Mouse (Mus musculus): ENCODE measurements around the gene Ccdc163.
"Not testable (repeated sequence)": the region's sequence is repeated elsewhere in the genome, so short reads cannot be mapped to it uniquely, and the experiment has no call there.

The Ccdc163 gene

DNA sequence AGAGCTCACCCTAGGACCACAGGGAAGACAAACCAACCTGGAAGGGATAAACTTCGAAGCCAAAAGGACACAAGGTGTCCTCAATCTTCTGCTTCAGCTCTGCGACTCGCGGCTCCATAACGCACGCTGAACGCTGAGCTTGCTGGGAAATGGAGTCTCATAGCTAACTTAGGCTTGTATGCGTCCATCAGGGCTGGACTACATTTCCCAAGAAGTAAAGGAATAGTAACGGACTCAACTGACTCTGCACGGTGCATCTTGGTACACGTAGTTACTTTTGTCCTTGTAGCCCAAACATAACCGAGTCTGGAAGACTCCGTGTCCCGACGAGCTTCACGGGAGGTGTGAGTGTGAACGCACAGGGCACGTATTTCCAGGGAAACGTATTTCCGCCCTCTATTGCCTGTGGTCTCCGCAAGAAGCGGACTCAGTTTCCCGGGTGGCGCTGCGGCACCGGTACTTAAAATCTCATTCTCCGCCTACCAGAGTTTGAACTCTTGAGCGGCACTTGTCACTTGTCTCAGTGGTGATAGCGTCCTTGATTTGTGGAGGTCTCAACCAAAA is at the start of gene Ccdc163, which contains the start of gene Mmachc:
Gene Ccdc163, plus strand, starts transcription at position 309 of the 564 bp plus-strand sequence.
Gene Mmachc, minus strand, starts transcription at position 206 of the 564 bp plus-strand sequence.
- peak; percentile 44 for DNase-seq (ENCODE audit: low spot score)

DNA sequence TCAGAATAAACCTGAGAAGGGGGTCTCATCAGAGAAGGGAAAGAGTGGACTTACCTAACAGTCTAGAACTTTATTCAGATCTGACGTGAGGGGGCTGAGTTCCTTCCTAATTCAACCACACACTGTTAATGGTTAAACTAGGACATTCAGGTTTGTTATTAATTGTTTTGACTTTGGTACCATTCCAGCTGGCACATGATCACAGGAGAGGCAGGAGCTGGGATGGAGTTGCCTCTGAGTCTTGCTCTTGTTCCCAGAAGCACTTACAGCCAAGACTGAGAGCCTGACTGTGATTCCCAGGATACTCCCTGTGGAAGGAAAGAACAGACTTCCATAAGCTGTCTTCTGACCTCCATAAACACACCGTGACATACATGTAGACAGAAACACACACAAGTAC is 48.8 kb upstream of the Ccdc163 start:
- DNase-seq (ENCODE audit: low spot score): no peak

DNA sequence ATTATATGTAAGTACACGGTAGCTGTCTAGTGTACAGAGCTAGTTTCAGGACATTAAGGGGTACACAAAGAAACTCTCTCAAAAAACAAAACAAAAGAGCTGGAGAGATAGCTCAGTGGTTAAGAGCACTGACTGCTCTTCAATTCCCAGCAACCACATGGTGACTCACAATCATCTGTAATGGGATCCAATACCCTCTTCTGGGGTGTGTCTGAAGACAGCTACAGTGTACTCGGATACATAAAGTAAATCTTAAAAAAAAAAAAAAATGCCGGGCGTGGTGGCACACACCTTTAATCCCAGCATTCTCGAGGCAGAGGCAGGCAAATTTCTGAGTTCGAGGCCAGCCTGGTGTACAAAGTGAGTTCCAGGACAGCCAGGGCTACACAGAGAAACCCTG is 48.4 kb upstream of the Ccdc163 start:
- not testable (repeated sequence) for DNase-seq (ENCODE audit: low spot score)

DNA sequence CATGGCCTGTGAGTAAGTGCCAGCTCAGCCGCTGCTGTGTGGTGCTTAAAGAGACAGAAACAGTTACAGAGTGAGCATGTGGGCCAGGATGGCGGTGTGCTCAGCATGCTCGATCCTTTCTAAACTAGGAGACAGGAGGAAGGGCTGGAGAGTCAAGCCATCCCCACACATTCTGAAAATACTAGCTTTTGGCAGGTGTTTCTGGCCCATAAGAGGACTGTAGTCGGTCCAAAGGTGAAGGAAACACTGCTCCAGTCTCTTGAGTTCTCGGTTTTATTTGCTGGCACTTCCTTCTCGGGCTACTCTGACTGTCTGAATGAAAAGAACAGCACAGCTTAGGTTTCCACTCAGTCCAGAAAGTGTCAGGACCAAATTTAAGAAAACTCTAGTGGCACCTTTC is 47.5 kb upstream of the Ccdc163 start:
- no peak for DNase-seq (ENCODE audit: low spot score)

DNA sequence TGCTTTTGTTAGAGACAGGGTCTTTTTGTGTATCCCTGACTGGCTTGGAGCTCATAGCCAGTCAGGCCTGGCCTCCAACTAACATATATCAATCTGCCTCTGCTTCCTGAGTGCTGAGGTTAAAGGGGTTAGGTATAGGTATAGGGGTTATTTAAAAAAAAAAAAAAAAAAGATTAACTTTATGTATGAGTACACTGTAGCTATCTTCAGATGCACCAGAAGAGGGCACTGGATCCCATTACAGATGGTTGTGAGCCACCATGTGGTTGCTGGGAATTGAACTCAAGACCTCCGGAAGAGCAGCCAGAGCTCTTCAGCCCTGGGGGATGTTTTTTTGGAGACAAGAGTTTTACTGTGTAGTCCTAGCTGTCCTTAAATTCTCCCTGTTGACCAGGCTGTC is 46.3 kb upstream of the Ccdc163 start:
- no peak for DNase-seq (ENCODE audit: low spot score)

DNA sequence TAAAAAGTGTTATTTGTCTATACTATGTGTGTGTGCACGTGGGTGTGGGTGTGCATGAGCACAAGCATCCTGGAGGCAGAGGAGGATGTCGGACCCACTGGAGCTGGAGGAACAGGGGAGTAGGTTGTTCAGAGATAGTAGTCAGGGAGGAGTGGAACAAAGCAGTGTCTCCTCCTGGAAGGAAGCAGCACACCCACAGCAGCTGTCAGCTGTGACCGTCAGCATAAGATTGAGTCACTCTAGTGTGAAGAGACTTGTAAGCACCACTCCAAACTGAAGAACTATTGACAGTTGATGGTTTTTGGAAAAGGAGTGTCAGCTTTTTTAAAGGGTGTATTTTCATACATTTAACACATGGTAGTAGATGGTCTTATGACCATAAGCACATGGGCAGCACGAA is 41.7 kb upstream of the Ccdc163 start:
- DNase-seq (ENCODE audit: low spot score): no peak

DNA sequence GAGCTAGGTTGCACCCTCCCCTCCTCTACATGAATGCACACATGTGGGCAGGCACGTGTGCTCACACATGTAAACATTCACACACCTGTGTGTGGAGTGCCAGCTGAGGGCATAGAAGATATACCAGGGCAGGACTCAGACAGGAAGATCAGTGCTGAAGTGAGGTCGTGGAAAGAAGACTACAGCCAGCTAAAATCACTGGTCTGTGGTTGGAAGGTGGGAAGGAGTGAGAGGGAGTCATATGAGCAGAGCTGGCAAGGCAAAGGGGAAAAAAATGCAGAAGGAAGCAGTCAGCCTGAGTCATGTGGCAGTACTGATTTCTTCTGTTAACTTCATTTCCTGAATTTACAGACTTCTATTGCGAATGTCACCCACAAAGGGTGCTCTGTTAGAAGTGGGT is 40.2 kb upstream of the Ccdc163 start:
- DNase-seq (ENCODE audit: low spot score): no peak

DNA sequence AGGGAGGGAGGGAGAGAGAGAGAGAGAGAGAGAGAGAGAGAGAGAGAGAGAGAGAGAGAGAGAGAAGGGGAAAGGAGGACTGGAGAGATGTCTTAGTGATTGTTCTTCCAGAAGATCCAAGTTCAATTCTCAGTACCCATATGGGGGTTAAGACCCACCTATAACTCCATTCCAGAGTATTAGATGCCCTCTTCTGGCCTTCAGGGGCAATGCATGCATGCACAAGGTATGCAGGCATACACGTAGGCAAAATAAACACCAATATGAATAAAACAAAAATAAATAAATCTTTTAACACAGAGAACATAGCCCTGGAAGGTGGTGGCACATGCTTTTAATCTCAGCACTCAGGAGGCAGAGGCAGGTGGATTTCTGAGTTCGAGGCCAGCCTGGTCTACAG is 39.0 kb upstream of the Ccdc163 start:
- DNase-seq (ENCODE audit: low spot score): no peak

DNA sequence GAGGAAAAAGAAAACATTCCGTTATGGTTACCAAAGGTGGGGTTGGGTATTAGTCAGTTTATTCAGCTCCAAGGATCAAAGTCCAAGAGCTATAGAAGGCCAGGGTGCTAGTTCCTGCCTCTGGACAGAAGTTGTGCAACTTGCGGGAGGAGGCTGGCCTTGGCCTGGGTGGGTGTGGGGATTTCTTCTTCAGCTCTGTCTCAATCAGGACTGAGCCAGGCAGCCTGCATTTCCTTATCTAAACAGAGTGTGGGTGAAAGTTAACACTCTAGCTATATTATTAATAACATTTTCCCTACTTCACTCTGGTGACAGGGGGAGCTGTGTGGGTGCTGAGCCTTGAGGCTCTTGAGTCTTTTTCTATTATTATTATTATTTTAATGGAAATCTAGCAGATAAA is 35.5 kb upstream of the Ccdc163 start:
- no peak for DNase-seq (ENCODE audit: low spot score)

DNA sequence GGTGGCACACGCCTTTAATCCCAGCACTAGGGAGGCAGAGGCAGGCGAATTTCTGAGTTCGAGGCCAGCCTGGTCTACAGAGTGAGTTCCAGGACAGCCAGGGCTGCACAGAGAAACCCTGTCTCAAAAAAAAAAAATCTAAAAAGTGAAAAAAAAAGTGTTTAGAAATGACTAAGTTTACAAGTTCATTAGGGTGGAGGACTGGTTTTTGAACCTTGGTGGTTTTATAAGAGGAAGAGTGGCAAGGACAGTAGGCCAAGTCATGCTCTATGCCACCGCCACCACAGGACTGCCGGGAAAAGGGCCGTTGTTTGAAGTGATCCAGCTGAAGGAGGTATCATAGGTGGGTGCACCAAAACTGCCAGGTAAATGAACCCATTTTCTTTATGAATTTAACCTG is 33.5 kb upstream of the Ccdc163 start:
- DNase-seq (ENCODE audit: low spot score): not testable (repeated sequence)

DNA sequence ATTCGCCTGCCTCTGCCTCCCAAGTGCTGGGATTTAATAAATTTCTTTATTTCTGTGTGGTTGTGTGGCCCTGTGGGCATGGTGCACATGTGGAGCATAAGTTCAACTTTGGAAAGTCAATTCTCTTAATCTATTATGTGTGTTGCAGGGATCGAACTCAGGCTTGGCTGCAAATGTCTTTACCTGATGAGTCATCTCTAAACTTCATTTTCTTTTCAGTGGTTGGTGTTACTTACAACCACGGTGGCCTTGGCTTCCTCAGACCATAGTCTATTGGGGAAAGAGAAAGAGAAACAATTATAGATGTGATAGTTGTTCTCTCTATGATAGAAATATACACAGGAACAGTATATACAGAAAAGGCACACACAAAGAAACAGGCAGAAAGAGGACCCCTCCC is 32.3 kb upstream of the Ccdc163 start:
- DNase-seq (ENCODE audit: low spot score): no peak

DNA sequence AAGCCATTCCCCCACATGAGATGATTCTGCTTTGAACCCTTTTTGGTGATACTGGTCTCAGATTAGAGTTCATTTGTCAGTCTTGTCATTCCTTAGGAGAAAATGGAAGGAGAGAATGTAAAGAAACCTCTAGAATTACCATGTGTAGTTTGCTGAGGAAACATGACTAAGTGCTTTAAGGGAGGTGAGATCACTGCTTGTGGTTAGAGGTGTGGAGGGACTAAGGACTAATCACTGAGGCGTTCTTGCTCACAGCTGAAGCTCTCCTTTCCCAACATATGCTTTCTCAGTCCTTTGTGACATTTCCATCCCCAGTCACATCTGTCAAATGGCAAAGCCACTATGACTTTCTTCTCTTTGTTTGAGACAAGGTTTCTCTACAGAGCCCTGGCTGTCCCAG is 30.5 kb upstream of the Ccdc163 start:
- no peak for DNase-seq (ENCODE audit: low spot score)

DNA sequence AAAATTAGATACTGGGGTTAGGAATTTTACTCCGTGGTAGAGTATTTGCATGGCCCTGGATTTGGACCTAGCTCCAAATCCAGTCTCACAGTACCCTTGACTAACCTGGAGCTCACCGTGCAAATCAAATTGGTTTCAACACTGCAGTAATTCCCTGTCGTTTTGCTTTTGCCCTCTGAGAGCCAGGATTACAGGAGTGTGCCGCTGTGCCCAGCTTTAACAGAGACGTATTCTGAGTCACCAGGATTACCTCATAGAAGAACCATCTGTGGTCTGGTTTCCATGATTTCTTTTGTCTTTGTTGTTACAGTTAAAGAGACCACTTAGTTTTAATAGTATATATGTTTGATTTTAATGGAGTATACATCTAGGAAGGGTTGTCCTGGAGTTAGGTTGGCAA is 29.2 kb upstream of the Ccdc163 start:
- no peak for DNase-seq (ENCODE audit: low spot score)

DNA sequence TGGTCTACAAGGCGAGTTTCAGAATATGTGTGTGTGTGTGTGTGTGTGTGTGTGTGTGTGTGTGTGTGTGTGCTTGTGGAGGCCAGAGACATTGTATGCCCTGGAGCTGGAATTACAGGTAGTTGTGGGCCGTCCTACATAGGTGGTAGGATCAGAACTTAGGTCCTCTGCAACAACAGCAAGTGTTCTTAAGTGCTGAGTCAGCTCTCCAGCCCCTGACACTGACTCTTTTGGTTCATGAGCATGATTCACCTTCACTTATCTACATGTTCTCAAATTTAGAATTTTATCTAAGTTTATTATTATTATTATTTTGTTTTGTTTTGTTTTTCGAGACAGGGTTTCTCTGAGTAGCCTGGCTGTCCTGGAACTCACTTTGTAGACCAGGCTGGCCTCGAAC is 27.8 kb upstream of the Ccdc163 start:
- not testable (repeated sequence) for DNase-seq (ENCODE audit: low spot score)

DNA sequence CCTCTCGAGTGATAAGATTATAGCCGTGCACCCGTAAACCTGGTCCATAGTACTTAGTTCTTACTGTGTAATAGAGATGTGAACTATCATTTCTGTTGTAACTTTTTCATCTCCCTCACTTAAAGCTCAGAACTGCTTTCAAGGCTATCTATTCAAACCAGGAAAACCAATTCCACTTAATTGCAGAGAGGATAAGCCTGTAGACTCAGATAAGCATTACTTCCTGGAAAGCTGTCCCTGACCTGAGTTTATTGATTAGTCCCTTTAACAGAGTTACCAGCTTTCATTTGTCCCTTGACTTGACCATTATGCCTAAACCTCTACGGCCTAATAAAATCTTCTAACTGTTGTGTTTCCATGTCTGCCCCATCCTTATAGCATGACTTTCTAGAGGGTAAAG is 24.4 kb upstream of the Ccdc163 start:
- no peak for DNase-seq (ENCODE audit: low spot score)

DNA sequence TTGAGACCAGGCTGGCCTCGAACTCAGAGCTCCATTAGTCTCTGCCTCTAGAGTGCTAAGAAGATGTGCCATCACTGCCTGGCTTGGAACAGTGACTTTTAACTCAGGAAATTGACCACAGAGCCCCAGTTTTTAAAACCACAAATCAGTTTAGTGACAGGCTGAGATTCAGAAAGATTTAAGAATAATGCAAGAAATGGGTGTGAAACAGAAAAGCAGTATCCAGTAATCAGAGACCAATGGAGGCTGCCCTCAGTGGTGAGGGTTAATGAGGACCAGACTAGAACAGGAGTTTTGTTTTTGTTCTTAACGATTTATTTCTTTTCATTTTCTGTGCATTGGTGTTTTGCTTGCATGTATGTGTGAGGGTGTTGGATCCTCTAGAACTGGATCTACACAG is 23.6 kb upstream of the Ccdc163 start:
- no peak for DNase-seq (ENCODE audit: low spot score)

DNA sequence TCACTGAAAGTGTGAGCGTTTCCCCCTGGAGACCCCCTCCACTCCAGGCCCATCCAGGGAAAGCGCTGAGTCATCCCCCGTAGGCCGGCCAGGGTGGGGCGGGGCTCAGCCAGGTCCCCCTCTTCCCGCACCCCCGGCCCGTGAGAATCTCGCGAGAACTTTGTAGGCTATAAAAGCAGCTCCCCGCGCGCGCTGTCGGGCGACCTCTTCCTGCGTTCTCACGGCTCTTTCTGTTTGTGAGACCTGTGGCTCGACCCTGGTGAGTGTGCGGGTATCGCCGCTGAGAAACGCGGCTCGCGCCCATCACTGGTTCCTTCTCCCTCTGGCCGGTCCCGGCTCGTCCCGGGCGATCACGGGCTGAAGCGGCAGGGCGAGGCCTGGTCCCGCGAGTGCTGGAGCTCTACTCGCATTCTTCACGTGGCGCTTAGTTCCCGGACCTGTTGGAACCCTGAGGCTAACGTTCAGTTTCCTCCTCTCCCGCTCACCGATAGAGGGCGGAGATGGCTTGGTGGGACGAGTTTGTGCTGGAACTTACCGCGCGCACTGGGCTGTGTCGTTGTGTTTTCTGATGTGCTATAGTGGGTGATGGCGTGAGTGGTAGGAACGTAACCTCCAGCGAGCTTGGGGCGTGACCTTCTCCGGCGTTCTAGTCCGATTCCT is 22.8 kb upstream of the Ccdc163 start, which contains the start of gene Prdx1:
Gene Prdx1, plus strand, starts transcription at position 143 of the 660 bp plus-strand sequence.
- DNase-seq (ENCODE audit: low spot score): peak; percentile 99

DNA sequence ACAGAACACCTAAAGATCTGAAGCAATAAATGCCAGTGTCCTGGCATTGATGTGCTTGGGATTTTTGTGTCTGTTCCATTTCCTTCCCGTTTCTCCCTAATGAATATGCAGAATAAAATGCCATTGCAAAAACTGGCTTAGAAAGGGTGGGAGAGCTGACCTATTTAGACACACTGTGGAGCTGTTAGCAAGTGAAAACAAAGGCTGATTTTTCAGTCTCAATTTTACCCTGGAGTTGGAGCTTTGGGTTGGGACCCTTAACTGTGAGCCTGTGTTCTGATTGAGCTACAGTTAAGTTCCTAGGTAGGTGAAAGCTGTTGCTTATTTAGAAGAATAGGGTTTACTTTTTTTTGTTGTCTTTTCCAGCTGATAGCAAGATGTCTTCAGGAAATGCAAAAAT is 21.3 kb upstream of the Ccdc163 start:
- DNase-seq (ENCODE audit: low spot score): no peak

DNA sequence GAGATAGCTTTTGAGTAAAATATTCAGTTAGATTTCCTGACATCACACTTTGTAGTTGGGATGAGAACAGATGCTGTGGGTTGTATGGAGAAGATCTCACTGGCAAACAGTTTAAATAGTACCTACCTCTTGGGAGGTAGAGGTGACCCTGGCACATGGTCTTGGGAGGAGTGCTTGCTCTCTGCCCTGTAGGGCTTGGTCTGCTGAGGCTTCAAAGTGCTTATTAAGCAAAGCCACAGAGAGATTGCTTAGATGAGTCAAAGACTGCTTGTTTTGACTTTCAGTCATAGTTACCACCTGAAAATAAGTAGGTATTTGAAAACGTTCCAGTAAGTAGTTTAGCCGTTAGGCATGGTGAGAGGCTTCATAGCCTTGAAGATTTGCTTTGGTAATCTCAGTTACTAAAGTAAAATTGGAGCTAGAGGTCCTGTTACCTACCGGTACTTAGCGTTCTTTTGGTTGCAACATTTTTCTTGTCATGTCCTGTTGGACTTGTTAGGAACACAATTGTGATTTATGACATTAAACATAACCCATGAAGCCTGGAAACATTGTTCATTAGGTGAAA is 18.9 kb upstream of the Ccdc163 start:
- no peak for DNase-seq (ENCODE audit: low spot score)

DNA sequence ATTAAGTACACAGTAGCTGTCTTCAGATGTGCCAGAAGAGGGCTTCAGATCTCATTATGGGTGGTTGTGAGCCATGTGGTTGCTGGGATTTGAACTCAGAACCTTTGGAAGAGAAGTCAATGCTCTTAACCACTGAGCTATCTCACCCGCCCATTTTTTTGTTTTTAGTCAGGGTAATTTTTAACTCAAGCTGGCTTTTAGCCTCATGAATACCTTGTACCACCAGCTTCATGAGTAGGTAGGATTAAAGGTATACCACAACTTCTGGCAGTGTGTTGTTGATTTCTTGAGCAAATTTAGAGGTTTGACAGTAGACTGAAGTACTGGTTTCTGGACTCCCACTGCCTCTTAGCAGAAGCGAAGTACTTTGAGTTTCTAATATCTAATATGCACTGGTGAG is 16.2 kb upstream of the Ccdc163 start:
- no peak for DNase-seq (ENCODE audit: low spot score)

DNA sequence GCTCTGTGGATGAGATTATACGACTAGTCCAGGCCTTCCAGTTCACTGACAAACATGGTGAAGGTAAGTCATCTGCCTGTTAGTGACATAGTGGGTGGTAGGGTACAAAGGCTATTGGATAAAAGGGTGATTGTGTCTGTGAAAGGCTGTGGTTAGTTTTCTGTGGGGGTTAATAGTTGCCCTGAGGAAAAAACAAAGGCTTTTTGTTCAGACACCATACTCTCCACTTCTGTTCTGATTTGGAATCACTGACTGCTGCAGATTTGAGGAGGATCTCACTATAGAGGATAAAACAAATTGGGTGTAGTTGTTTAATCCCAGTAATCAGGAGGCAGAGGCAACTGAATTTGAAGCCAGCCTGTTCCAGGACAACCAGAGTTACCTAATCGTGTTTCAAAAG is 14.5 kb upstream of the Ccdc163 start:
- no peak for DNase-seq (ENCODE audit: low spot score)

DNA sequence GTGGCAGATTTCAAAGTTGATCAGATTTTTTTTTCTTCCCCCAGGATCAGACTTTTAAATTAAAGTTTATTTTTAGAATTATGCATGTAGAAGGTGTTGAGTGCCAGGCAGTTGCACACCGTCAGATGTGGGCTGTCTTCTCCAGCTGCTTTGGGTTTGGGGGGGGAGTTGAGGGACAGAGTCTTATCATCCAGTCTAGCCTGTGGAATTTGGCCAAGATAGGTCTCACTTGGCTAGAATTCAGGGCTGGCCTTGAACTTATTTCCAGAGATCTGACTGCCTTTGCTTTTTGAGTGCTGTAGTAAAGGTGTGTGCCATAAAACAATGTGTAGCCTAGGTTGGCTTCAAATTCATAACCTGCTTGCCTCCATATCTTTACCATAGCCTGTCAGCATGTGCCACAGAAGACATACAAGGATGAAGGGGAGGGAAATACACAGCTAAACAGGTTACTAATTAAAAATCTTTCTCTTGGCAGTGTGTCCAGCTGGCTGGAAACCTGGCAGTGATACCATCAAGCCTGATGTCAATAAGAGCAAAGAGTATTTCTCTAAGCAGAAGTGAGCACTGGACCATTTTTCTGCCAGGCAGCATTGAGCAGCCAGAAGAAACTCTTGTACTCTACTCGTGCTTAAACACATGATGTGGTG is 9.5 kb upstream of the Ccdc163 start:
- DNase-seq (ENCODE audit: low spot score): no peak

DNA sequence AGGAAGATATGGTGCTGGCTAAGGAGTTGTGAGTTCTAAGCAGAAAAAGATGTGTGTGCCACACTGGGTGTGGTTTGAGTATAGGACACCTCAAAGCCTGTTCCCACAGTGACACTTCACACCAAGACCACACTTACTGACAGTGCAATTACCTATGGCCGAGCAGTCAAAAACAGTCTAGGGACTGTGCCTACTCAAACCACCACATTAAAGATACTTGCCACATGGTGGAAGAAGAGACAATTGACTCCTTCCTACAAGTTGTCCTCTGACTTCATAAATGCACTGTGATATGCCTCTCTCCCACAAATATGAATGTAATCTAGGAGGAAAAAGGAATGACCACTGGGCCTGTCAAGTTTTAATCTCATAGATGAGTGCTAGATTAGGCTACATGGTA is 7.3 kb upstream of the Ccdc163 start:
- DNase-seq (ENCODE audit: low spot score): no peak
